Mouse (Mus musculus): ENCODE results near the gene Patz1.

GRCm38 (mm10) chr11:3267133-3267532 lies 21.5 kb upstream of the Patz1 start:
- TF ChIP-seq FLI1 (IDR thresholded peaks at IDR 0.05; ENCODE audit: low read length) (no peak), GATA1 (IDR thresholded peaks at IDR 0.05; ENCODE audit: borderline replicate concordance, low read length) (no peak)
